Mouse (Mus musculus) liver, embryonic 11.5 days (tissue): ENCODE data around the gene Reep3. TPM values are rescaled to one million over a fixed set of nuclear protein-coding genes. Genes with fewer than 3 reads are reported as not detected.

Experiments used
- ATAC-seq: fragments of 200-750 bp; cut with Nextera tagmentation; replicated peaks from 2 replicates; pipeline ENCODE4 v1.8.0; 2017; ENCODE audit warnings: moderate number of reproducible peaks, mild to moderate bottlenecking, moderate TSS enrichment, moderate library complexity; ENCODE audit not compliant: low FRiP score
- DNase-seq: peaks from one replicate; pipeline ENCODE4 v3.0.0-alpha.2; 2017; ENCODE audit warnings: low spot score
- H3K27ac ChIP-seq: fragments of 300-500 bp; sonication (generic); 2 replicates; pipeline ENCODE4 v1.5.1; 2014; ENCODE audit warnings: mild to moderate bottlenecking, low read depth, low read length, control low read depth
- H3K27me3 ChIP-seq: fragments of 300-500 bp; sonication (generic); replicated peaks from 2 replicates; pipeline ENCODE4 v1.6.1; 2014; ENCODE audit warnings: low read length, mixed read lengths; ENCODE audit not compliant: control insufficient read depth, insufficient read depth
- H3K36me3 ChIP-seq: fragments of 300-500 bp; sonication (generic); 2 replicates; pipeline ENCODE4 v1.6.1; 2014; ENCODE audit warnings: mild to moderate bottlenecking, low read length, moderate library complexity, mixed read lengths; ENCODE audit not compliant: control insufficient read depth, insufficient read depth
- H3K4me1 ChIP-seq: fragments of 300-500 bp; sonication (generic); replicated peaks from 2 replicates; pipeline ENCODE4 v1.6.1; 2014; ENCODE audit warnings: low read length, mixed read lengths; ENCODE audit not compliant: control insufficient read depth, insufficient read depth
- H3K4me2 ChIP-seq: fragments of 300-500 bp; sonication (generic); 2 replicates; pipeline ENCODE4 v1.6.1; 2014; ENCODE audit warnings: mild to moderate bottlenecking, control low read depth, moderate library complexity
- H3K4me3 ChIP-seq: fragments of 300-500 bp; sonication (generic); 2 replicates; pipeline ENCODE4 v1.5.1; 2014; ENCODE audit warnings: low read depth, low read length, control low read depth
- H3K9ac ChIP-seq: fragments of 300-500 bp; sonication (generic); 2 replicates; pipeline ENCODE4 v1.6.1; 2014; ENCODE audit warnings: low read depth, low read length, control low read depth
- H3K9me3 ChIP-seq: fragments of 300-500 bp; sonication (generic); 2 replicates; pipeline ENCODE4 v1.6.1; 2016; ENCODE audit warnings: low read length, inconsistent platforms, mixed read lengths; ENCODE audit not compliant: control insufficient read depth
- WGBS: fragments of 180-500 bp; shearing (Covaris S2); extraction: QIAGEN DNeasy Blood & Tissue Kit; methylation state at CpG from one replicate; pipeline ENCODE4 v1.1.7; 2014; 5-methylcytosine and 5-hydroxymethylcytosine counted together
- polyA plus RNA-seq: library from polyadenylated mRNA; unstranded; fragments of >200 nt; fragmentation: Nextera tagmentation; extraction: Ambion mirVana; gene quantifications from 2 replicates; pipeline ENCODE4 v1.2.1, GENCODE M21; 2014

Reep3 gene
- polyA plus RNA-seq, 1 experiment from 2014 or later, result 11.5 TPM

DNA sequence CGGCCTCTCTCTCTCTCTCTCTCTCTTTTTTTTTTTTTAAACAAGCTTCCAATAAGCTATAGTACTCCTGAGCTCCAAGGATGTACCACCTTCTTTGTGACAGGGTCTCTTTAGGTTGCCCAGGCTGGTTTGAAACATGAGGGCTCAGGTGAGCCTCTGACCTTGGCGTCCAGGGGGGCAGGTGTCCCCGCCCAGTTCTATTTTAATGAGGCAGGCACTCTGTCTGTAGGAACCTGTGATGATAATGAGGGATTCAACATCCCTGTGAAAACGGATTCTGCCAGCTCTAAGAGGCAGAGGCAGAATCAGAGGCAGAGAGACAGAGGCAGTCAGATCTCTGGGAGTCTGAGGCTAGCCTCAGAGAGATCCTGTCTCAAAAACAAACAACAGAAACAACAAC, 14.2 kb downstream of the Reep3 start:
- Histone ChIP-seq H3K36me3 (no peaks in the 10 kb centered on the region), H3K27me3 (no peaks in the 10 kb centered on the region), H3K4me2 (no peak overlapping the region), H3K9ac (no peak overlapping the region), H3K27ac (no peak overlapping the region), H3K9me3 (no peaks in the 10 kb centered on the region), H3K4me1 (peaks cover 8% of the 10 kb centered on the region), H3K4me3 (no peak overlapping the region)
- ATAC-seq (no peak), DNase-seq (no peak)
- WGBS, result 82% methylated on average over 4 of the region's 4 CpGs

DNA sequence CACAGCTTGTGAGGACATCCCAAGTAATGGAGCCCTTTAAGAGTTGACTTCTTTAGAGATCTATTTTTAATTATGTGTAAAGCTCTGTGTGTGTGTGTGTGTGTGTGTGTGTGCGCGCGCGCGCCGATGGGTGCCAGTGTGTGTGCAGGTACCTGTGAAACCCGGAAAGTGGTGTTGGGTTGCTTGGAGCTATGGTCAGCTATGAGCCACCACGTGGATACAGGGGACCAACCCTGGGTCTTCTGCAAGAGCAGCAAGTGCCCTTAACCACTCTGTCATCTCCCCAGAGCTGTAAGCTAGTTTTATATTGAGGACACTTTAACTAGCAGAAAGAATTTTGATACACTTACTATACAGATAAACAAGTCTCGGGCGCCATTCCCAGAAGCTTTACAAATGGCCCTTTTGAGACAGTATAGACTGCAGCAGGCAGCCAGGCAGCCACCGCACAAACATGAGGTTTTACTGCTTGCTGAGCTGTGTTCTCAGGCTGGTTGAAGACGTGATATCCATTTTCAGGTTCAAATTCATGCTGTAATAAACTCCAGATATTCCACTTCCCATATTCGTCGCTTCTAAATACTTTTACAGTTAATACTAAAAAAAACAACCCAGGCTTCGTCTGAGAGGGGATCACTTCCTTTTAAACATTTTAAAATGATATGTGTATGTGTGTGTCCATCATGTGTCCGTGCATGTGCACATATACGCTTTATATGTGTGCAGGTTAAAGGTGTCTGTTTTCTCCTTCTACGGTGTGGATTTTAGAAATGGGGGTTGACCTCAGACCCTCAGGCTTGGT, 15.3 kb downstream of the Reep3 start:
- ATAC-seq, result no peak
- Histone ChIP-seq H3K4me1 (peaks cover 8% of the 10 kb centered on the region), H3K27me3 (no peaks in the 10 kb centered on the region), H3K27ac (no peak overlapping the region), H3K4me3 (no peak overlapping the region), H3K4me2 (no peak overlapping the region), H3K36me3 (no peaks in the 10 kb centered on the region), H3K9me3 (no peaks in the 10 kb centered on the region), H3K9ac (no peak overlapping the region)
- WGBS, result 87% methylated on average over 18 of the region's 18 CpGs
- no peak for DNase-seq

DNA sequence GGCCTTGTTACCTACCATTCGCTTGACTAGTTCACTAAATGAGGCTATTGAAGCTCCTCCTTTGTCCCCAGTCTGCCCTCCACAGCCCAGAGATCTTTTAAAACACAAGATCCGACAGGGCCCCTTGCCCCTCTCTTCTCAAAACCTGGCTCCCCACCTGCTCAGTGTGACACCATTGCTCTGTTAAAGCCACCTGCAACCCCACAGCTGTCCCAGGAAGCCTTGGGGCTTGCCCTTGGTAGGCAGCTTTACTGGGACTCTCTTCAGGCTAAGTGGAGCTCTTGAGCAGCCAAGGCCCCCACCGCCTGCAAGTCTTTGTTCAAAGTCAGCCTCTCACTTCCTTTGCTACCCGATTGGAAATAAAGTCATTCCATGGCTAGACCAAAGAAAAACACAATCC, 17.7 kb downstream of the Reep3 start:
- DNase-seq (no peak), ATAC-seq (no peak; the same call in 1 of the 2 replicates)
- peaks cover 8% of the 10 kb centered on the region for H3K4me1 ChIP-seq
- no peaks in the 10 kb centered on the region for H3K27me3 ChIP-seq
- H3K27ac ChIP-seq, result no peak overlapping the region
- H3K4me3 ChIP-seq, result no peak overlapping the region
- no peak overlapping the region for H3K9ac ChIP-seq
- WGBS, result 71% methylated on average over 4 of the region's 4 CpGs
- no peak overlapping the region for H3K4me2 ChIP-seq
- H3K36me3 ChIP-seq, result no peaks in the 10 kb centered on the region
- no peaks in the 10 kb centered on the region for H3K9me3 ChIP-seq

- peaks cover 8% of the 10 kb centered on the region for H3K4me1 ChIP-seq
- H3K4me3 ChIP-seq, result no peak overlapping the region
- no peak overlapping the region for H3K9ac ChIP-seq
- ATAC-seq (no peak), DNase-seq (no peak)
- 79% methylated on average over 21 of the region's 21 CpGs for WGBS
- H3K36me3 ChIP-seq, result no peaks in the 10 kb centered on the region
- H3K4me2 ChIP-seq, result no peak overlapping the region
- no peaks in the 10 kb centered on the region for H3K27me3 ChIP-seq
- no peaks in the 10 kb centered on the region for H3K9me3 ChIP-seq
- H3K27ac ChIP-seq, result no peak overlapping the region
Observed at GRCm38 (mm10) chr10:67075931-67076878, 20.5 kb downstream of the Reep3 start.

GRCm38 (mm10) chr10:67073577-67073976, 23.2 kb downstream of the Reep3 start:
- Histone ChIP-seq H3K27ac (no peak overlapping the region), H3K4me3 (no peak overlapping the region), H3K4me2 (no peak overlapping the region), H3K4me1 (peaks cover 2% of the 10 kb centered on the region), H3K36me3 (no peaks in the 10 kb centered on the region), H3K9me3 (no peaks in the 10 kb centered on the region), H3K27me3 (no peaks in the 10 kb centered on the region), H3K9ac (no peak overlapping the region)
- WGBS, result 88% methylated on average over 8 of the region's 8 CpGs
- ATAC-seq (no peak), DNase-seq (no peak)

- WGBS, result 81% methylated on average over 4 of the region's 4 CpGs
- Histone ChIP-seq H3K4me3 (no peak overlapping the region), H3K27ac (no peak overlapping the region), H3K4me1 (no peaks in the 10 kb centered on the region; the same call in 1 of the 2 replicates), H3K9ac (no peak overlapping the region), H3K9me3 (no peaks in the 10 kb centered on the region), H3K27me3 (no peaks in the 10 kb centered on the region), H3K4me2 (no peak overlapping the region), H3K36me3 (no peaks in the 10 kb centered on the region)
- DNase-seq (no peak), ATAC-seq (no peak)
Observed at GRCm38 (mm10) chr10:67072600-67072999, 24.1 kb downstream of the Reep3 start.

- no peaks in the 10 kb centered on the region; the same call in 1 of the 2 replicates for H3K4me1 ChIP-seq
- no peaks in the 10 kb centered on the region for H3K36me3 ChIP-seq
- H3K27me3 ChIP-seq, result no peaks in the 10 kb centered on the region
- no peak overlapping the region for H3K27ac ChIP-seq
- ATAC-seq (no peak; the same call in 1 of the 2 replicates), DNase-seq (no peak)
- no peak overlapping the region for H3K9ac ChIP-seq
- H3K4me2 ChIP-seq, result no peak overlapping the region
- no peaks in the 10 kb centered on the region for H3K9me3 ChIP-seq
- no peak overlapping the region for H3K4me3 ChIP-seq
- 54% methylated on average over 5 of the region's 5 CpGs for WGBS
Observed at GRCm38 (mm10) chr10:67071884-67072283, 24.9 kb downstream of the Reep3 start.

DNA sequence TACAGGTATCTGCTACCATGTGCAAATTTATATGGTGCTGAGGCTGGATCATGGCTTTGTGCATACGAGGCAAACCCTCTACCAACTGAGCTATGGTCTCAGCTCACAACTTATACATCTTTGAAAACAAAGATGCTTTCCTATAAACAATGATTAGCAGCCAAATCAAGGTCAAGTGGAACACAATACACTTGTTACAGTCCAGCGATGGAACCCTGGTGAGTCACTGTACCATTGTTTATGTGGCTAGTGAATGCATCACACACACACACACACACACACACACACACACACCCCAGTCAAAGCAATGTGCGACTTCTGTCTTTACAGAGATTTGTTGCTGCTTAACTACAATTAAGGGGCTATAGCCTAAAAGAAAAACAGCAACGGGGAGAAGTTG, 25.4 kb downstream of the Reep3 start:
- no peak overlapping the region for H3K9ac ChIP-seq
- no peak overlapping the region for H3K27ac ChIP-seq
- H3K4me2 ChIP-seq, result no peak overlapping the region
- no peak for DNase-seq
- H3K4me1 ChIP-seq, result no peaks in the 10 kb centered on the region; the same call in 1 of the 2 replicates
- 76% methylated on average over 4 of the region's 4 CpGs for WGBS
- H3K4me3 ChIP-seq, result no peak overlapping the region
- H3K27me3 ChIP-seq, result no peaks in the 10 kb centered on the region
- H3K9me3 ChIP-seq, result no peaks in the 10 kb centered on the region
- no peaks in the 10 kb centered on the region for H3K36me3 ChIP-seq
- ATAC-seq, result no peak
